Mouse (Mus musculus) embryonic fibroblast, embryonic 13.5 days (primary cell): ENCODE measurements around the gene Adamts13. TPM values are rescaled to one million over a fixed set of nuclear protein-coding genes. Genes with fewer than 3 reads are reported as not detected.

Experiments used
- H3K27ac ChIP-seq: 2 replicates; pipeline ENCODE4 v1.5.1; 2012; ENCODE audit warnings: low read length, control low read depth, inconsistent platforms; ENCODE audit not compliant: insufficient read depth
- H3K4me1 ChIP-seq: 2 replicates; pipeline ENCODE4 v1.6.1; 2011; ENCODE audit warnings: low read length; ENCODE audit not compliant: control insufficient read depth, insufficient read depth
- H3K4me3 ChIP-seq: 2 replicates; pipeline ENCODE4 v1.5.1; 2011; ENCODE audit warnings: mild to moderate bottlenecking, control low read depth, low read length; ENCODE audit not compliant: insufficient read depth
- CTCF ChIP-seq: IDR thresholded peaks from 2 replicates; pipeline ENCODE4 v1.5.1; 2011; ENCODE audit warnings: mild to moderate bottlenecking, control low read depth, low read length, moderate library complexity, borderline replicate concordance; ENCODE audit not compliant: insufficient read depth
- POLR2A ChIP-seq: IDR thresholded peaks from 2 replicates; pipeline ENCODE4 v1.6.1; 2011; ENCODE audit warnings: low read depth, mild to moderate bottlenecking, control low read depth, low read length, moderate library complexity
- polyA plus RNA-seq: library from polyadenylated mRNA; stranded (reverse); fragments of >200 nt; gene quantifications from 2 replicates; pipeline ENCODE4 v1.2.4, GENCODE M21; 2011; ENCODE audit warnings: low read depth; ENCODE audit not compliant: missing spikeins, insufficient read length

Adamts13 gene
- polyA plus RNA-seq, 1 experiment: not detected

DNA sequence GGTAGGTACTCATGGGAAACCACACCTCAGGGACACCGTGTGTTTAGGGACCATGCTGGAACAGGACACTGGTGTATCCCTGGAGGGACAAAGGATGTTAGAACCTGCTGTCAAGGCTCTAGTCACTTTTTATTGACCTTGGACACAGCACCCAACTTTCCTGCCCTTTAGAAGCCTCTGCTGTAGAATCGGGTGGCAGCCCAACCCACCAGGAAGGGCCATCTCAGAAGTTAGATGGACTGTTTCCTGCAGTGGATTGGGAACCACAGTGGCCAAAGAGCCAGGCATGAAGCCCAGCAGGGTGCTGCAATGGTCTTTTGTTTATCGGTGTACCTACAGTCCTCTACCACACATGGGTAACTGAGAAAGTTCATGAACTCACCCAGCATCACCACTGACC, 71.4 kb downstream of the Adamts13 start:
- Histone ChIP-seq H3K27ac (no peak overlapping the region), H3K4me1 (no peaks in the 10 kb centered on the region), H3K4me3 (no peak overlapping the region)
- no peak for TF ChIP-seq POLR2A
- TF ChIP-seq CTCF: no peak

DNA sequence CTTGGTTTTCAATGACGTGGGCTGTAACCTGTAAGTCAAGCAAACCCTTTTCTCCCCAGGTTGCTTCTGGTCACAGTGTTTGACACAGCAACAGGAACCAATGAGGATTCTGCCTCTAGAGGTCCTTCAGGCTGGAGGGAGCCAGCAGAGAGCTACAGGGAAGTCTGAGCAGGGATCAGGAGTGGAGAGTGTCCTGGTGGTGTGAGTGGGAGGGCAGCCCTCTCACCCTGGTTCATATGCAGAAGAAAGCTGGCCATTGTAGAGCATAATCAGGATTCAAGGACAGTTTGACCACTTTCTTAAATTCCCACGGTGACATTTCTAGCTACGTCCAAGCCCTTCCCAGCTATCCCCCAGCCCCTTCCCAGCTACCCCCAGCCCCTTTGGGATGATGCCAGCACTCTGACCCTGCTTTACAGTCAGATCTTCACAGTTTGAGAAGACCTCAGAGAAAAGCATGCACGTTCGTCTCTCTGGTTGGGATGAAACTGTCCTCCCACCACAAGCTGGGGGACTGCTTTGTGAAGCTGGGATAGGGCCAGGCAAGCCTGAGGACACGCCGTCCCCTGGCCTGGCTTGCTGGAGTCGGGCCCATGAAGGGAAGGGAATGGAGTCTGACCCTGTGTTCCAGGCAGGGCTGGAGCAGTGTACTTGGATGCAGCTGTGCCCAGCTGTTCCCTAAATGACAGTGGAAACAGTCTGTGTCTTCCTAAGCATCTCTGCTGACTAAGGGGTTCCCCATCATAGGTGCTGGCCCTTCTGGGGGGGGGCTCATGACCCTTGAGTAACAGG, 73.0 kb downstream of the Adamts13 start:
- Histone ChIP-seq H3K4me1 (no peaks in the 10 kb centered on the region), H3K27ac (no peak overlapping the region), H3K4me3 (no peak overlapping the region)
- TF ChIP-seq POLR2A (no peak), CTCF (no peak)

DNA sequence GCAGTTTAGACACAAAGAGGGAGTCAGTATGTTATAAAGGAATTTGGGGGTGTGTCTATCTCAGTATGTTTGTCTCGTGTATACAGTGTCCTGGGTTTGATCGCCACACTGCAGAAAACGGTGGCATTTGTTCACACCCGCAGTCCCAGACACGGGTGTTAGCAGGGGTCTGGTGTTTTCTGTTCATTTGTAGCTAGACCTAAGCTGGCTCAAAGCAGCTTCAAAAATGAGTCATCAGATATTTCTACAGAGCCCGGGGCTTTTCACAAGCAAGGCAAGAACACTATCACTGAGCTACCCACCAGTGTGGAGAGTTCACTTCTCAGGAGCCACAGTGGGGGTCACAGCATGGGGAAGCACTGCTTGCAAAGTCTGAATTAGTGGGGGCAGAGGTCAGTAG, 76.2 kb downstream of the Adamts13 start:
- no peak for TF ChIP-seq CTCF
- no peak for TF ChIP-seq POLR2A
- Histone ChIP-seq H3K27ac (no peak overlapping the region), H3K4me3 (no peak overlapping the region)

DNA sequence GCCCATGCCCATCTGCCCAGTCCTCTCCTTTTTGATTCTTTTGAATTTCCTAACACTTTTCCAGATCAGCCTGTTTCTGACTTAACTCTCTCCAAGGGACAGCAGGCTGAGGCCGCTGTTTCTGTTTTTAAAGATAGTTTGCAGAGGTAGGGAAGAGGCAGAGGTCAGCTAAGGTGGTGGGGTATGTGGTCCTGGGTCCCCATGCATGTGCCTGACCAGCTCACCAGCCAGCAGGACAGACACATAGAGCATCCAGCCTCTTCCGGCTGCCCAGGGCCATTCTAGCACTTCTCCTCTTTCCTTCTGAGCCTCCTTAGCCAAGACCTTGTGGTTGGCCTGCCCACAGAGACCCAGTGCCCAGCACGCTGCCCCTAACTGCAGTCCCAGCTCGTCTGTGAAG, 85.0 kb downstream of the Adamts13 start:
- Histone ChIP-seq H3K27ac (no peak overlapping the region), H3K4me3 (no peak overlapping the region), H3K4me1 (no peaks in the 10 kb centered on the region)
- TF ChIP-seq CTCF (no peak), POLR2A (no peak)

More for the DNA sequence above, 76.2 kb downstream of the Adamts13 start:
- H3K4me1 ChIP-seq: no peaks in the 10 kb centered on the region

DNA sequence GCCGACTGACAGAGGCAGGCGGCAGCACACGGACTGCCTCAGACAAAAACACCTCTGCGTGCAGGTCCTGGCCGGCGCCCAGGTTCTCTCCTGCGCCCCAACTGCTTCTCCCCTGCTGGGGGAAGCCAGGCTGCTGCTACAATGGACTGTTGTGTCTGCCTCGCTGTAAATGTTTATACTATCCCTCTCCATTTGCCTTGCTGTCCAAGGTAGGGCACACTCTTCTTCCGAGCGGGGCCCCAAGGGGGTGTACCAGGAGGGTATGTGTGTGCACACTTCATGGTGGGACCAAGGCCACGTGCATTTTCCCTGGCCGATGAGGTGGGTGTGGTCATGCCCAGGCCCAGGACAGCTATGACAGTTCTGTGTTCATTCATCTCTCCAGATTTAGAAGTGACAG, 85.5 kb downstream of the Adamts13 start:
- no peaks in the 10 kb centered on the region for H3K4me1 ChIP-seq
- no peak for TF ChIP-seq CTCF
- no peak for TF ChIP-seq POLR2A
- H3K4me3 ChIP-seq: no peak overlapping the region
- no peak overlapping the region for H3K27ac ChIP-seq

DNA sequence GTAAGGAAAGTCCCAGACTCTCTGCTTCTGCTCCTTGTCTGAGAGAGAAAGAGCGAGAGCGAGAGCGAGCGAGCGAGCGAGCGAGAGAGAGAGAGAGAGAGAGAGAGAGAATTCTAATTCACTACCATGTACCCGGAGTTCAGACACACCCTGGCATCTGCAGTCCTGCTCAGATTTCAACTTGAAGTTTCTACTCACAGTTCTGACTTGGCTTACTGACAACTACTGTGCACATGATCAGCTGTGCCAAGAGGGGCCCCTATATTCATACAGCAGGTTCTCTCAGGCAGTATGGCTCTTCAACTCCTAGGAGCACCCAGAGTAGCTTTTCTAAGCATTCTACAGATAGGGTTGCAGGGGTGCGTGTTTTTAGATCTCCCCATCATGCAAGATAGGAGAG, 86.0 kb downstream of the Adamts13 start:
- no peak for TF ChIP-seq CTCF
- Histone ChIP-seq H3K27ac (no peak overlapping the region), H3K4me1 (no peaks in the 10 kb centered on the region), H3K4me3 (no peak overlapping the region)

Other genes with a start within 250 kb of the Adamts13 start
- gene Abo, start 108.4 kb upstream of the Adamts13 start, polyA plus RNA-seq: not detected in 2 replicates
- gene Surf6, start 70.5 kb upstream of the Adamts13 start, polyA plus RNA-seq: 21.4 and 23.3 TPM in 2 replicates
- 25.6 and 26.8 TPM in 2 replicates for gene Med22, start 62.7 kb upstream of the Adamts13 start, polyA plus RNA-seq
- 448 and 480 TPM in 2 replicates for gene Rpl7a, start 62.7 kb upstream of the Adamts13 start, polyA plus RNA-seq
- gene Surf2, start 57.0 kb upstream of the Adamts13 start, polyA plus RNA-seq: 29.3 and 33.6 TPM in 2 replicates
- 38.8 and 47.8 TPM in 2 replicates for gene Surf1, start 56.9 kb upstream of the Adamts13 start, polyA plus RNA-seq
- 325 and 358 TPM in 2 replicates for gene Surf4, start 39.5 kb upstream of the Adamts13 start, polyA plus RNA-seq
- not detected in 2 replicates for gene Stkld1, start 39.4 kb upstream of the Adamts13 start, polyA plus RNA-seq
- gene Rexo4, start 9.0 kb upstream of the Adamts13 start, polyA plus RNA-seq: 44.3 and 48.8 TPM in 2 replicates
- 34.8 and 35.5 TPM in 2 replicates for gene Cacfd1, start 36.5 kb downstream of the Adamts13 start, polyA plus RNA-seq
- 2.4 and 6.0 TPM in 2 replicates for gene Slc2a6, start 54.6 kb downstream of the Adamts13 start, polyA plus RNA-seq
- gene Mymk, start 98.8 kb downstream of the Adamts13 start, polyA plus RNA-seq: not detected in 2 replicates
- gene Adamtsl2, start 106.0 kb downstream of the Adamts13 start, polyA plus RNA-seq: 0.17 and 0.95 TPM in 2 replicates
- gene Fam163b, start 169.1 kb downstream of the Adamts13 start, polyA plus RNA-seq: not detected in 2 replicates
- not detected in 2 replicates for gene Dbh, start 191.8 kb downstream of the Adamts13 start, polyA plus RNA-seq